Mouse (Mus musculus) right cerebral cortex, postnatal 10 days (tissue): Measurements from ENCODE around the gene Nr1h4.

Source experiments
- DNase-seq, 2 experiments: peaks; one replicate each; pipeline ENCODE4 v3.0.0; 2021; ENCODE audit warnings: low spot score in 2 of 2

Nr1h4 gene

DNA sequence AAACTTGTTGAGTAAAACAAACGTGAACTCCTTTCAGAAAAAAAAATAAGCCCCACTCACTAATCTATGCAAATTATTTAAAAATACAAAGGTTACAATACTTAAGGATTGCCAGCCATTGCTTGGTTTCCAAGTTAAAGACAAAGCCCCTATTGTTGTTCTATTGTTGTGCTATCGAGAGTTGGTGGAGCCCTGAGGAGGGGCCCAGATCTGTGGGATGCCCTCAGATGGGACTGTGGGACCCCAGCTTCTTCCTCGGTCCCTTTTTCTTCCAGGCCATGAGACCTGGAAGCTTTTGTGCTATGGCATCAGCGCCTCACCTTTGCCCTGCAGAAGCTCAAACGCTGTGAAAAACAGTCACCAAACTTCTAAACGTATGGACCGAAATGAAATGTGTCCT is 51.7 kb downstream of the Nr1h4 start:
- DNase-seq = no peak

DNA sequence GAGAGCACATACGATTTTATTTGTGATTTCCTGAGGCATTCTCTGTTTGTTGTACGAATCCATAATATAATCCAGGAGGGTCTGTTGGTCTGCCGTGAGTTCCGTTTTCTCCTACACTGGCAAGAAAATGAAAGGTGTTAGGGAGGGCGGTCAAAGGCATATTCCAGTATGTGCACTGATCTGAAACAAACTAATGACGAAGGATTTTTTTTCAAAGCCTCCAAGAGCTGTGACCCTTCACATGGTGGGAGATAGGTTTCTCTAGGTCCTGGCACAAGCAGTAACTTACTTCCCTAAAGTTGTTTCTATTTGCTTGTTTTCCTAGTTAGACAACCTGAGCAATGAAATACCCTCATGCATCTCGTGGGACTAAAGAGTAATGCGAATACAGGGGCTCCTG is 54.6 kb downstream of the Nr1h4 start:
- DNase-seq = no peak

DNA sequence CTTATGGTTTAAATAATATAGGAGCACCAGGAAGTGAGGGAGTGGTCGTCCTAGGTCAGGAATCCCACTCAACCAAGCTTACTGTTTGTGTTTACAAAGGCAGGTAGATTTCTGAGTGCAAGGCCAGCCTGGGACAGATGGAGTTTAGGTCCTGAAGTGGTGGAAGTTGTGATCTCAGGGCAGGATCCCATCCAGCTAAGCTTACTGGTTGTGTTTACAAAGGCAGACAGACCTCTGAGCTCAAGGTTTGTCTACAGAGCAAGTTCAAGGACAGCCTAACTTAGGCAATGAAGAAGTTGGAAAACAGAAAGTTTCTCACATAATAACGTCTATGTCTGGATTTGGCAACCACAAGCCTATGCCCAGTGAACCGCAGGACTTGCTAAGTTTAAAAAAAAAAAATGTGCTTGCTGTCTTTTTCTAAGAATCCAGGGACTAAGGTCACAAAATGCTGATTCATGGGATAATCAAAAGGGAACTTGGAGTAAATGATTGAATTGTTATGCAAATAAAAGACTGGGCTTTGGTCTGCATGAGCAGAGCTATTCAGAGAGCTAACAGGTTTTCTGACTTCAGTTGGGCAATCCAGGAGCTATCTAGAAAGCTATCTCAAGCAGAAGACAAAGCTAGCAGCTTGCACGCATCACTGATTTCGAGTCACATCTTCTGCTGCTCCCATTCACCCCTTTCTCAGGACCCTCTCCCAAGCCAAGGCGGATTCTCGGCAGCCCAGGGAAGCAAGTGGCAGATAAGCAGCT is 62.6 kb downstream of the Nr1h4 start:
- DNase-seq = no peak

DNA sequence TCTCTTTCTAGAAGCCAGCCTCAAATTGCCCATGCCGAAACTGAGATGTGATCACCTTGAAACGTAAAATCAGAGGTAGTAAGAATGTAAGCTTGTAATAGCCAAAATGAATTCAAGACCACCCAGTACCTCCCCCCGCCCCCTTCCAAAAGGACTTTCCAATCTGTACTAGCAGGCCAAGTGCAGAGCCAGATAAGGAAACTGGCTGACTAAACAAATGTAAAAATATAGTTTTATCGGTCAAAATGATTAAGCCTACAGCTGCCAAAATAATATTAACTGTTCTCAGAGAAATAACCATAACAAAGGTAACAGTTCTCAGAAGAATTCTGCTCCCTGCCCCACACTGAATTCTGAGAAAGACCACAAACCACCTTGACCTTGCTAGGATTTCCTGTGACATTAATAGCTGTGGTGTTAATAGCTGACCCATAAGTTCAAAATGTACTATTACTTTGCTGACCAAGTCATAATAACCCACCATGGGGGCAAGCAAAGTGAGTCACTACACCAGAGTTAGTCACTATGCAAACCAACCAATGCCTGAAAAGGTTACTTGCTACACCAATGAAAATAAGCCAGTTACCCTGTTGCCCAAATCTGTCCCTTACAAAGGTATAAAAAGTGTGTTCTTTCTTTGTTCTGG is 68.5 kb downstream of the Nr1h4 start:
- no peak for DNase-seq

DNA sequence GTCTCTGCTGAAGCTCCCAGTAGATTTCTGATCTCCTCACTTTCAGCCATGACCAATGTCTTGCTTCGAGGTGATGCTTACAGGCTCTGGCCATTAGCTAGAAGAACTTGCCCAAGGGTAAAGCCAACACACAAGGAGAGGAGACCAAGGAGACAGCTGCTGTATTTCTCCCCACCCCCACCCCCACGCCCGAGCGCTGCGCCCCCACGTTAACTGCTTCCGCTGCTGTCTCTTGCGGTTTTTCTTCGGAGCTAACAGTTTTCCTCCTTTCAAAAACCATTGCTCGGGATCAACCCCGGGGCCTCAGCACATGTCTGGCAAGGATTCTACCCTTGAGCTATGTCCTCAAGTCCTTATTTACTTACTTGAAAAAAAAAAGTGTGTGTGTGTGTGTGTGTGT is 70.5 kb downstream of the Nr1h4 start:
- DNase-seq = no peak

DNA sequence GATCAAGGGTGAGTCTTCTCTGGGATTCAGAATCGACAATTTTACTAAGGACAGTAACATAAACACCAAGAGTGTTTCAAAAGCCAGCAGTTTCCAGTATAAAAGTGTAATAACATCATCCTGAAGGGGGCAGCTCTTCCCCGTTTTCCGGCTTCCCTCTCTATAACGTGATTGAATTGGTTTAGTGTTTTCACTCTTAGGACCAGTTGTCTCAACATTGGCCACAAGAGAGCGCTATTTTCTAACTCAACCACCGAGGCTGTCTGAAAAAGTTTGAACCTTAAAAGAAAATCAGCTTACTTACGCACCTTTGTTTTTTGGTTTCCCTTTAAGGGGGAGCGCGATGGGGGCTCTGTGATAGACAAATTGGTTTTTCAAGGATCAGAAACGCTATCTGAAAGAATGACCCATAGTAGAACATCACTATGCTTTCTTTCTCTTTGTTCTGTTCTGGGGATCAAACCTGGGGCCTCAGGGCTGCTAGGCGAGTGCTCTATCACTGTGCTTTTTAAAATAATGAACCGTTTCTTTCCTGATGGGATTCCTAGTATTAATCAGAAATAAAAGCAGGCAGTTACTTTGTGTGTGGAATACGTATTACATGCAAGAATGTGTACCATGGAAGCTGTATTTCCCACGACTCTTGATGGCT is 71.4 kb downstream of the Nr1h4 start:
- peak; percentile 89 to 92 for DNase-seq

DNA sequence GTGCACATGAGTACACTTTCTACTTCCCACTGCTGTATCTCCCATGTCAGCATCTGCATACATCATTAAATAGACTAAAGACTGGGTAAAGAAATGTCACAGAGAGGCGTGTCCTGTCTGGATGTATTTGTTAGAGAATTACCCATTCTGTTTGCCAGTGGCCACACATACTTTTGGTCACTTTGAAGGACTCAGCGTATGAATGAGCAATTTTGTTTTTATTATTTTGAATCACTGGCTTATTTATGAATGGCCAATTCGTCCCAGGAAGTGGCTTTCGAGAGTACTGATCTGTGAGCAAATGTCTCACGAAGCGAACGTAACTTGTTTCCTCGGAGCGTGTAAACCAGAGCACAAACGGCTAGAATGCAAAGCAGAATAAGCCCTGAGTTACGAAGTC is 72.4 kb downstream of the Nr1h4 start:
- no peak for DNase-seq

DNA sequence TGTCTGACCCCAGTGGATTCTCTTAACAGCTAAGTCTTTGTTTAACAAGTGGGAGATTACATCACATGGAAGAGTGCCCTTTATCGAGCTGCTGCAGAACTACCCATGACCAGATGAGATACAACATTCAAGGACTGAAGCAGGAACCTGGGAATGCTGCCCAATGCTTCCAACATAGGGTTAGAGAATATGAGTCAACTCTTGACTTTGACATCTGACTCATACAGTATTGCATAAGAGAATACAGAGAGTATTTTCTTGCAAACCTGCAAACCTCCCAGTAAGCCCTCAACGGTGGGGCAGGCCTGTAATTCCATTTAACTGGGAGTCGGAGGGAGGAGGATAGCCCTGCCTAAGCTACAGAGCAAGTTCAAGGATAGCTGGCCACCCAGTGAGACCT is 74.6 kb downstream of the Nr1h4 start:
- DNase-seq = no peak

DNA sequence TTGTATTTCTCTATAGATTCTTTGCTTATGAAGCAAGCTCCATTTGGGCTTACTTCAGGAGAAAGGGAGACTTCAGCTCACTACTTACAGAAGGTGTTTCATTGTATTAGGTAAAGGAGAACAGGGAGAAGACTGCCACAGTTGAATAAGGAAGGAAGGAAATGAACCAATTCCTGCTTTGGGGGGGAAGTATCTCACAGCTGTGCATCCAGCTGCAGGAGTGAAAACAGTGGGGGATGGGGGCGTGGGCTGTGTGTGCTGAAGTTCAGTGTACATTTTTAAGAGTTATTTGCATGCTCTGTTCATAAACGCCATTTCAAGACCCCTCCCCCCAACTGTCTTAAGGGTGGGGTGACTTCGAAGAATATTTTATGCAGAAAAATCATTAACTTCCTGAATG is 79.6 kb downstream of the Nr1h4 start:
- DNase-seq = no peak

DNA sequence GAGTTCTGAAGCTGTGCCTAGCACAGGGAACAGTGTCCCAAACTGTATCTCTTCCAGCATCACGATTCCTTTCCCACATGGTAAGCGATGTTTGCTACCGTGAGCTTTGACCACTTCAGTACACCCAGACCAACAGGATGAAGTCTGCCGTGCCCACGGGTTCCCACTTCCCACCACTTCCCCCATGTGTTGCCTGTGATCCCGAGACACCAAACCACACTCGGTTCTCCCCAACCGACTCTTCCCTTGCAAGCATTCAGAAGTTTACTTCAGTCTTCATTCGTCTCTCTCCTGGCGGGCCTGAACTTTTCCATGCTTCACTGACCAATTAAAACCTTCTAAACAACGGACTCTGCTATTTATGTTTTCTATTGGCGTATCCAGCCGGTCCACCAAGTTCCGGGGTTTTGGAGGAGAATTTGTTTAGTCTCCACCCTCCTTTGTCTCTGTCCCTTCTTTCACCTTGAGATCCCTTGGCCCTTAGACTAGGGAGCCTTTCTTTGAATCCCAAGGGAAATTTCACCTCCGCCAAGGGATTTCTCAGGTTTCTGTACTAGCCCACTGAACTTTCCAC is 80.2 kb downstream of the Nr1h4 start:
- DNase-seq = no peak

DNA sequence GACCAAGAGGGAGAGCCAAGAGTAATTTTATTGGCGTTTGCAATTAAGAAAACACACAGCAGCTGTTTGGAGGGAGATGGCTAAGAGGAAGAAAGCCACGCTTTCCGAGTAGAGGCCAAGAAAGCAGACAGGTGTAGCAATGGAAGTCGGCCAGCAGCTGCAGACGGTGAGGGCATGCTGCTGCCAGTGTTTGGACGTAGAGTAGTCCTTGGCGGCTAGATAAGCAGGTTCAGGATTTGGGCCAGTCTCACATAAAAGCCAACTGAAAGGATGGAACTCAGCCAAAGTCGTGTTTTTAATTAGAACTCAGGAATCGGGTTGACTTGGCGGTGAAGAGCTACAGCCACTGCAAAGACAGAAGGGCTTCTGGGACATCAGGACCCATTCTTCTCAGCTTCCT is 83.0 kb downstream of the Nr1h4 start:
- peak in 1 of 2 experiments; percentile 39 for DNase-seq

DNA sequence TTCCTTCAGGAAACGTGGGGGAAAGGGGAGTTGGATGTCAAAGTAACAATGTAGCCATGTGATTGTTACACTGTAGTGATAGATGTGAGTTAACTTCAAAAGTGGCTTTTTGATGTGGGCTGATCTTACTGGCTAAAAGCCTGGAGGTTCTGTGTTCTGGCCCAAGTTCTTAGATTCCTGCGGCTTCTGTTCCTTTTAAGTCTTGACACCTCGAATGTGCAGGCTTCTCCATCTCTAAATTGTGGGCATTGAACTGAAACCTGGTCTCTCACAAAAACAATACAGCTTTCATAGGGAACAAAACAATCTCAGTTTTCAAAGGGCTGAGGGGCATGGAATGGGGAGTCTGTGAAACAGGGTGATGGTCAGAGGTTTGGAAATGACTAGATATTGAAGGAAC is 89.0 kb downstream of the Nr1h4 start:
- no peak for DNase-seq

DNA sequence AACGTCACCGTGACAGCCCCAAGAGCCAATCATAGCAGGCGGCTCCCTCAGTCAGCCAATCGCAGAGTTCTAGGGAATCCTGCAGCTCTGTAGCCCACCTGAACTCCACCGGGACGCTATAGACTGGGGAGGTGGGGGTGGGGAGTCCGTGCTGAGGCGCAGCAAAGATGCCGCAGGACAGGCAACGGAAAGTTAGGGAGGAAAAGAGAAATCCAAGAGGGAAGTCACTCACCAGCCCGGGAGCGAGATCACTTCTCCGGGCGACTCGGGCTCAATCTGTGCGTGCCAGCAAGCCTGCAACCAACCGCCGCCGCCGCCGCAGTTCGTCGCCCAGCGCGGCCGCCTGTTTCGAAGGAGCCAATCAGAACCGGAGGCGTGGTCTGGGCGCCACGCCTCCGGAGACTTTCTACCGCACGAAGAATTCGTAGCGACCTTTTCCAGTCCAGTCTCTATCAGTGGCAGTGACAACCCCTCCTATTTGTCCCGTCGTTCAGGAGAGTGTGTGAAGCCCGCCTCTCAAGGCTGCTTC is 89.7 kb downstream of the Nr1h4 start, which contains the start of gene Gas2l3:
Gene Gas2l3, minus strand, starts transcription at position 345 of the 529 bp plus-strand sequence.
- DNase-seq = peak; percentile 90 to 92

DNA sequence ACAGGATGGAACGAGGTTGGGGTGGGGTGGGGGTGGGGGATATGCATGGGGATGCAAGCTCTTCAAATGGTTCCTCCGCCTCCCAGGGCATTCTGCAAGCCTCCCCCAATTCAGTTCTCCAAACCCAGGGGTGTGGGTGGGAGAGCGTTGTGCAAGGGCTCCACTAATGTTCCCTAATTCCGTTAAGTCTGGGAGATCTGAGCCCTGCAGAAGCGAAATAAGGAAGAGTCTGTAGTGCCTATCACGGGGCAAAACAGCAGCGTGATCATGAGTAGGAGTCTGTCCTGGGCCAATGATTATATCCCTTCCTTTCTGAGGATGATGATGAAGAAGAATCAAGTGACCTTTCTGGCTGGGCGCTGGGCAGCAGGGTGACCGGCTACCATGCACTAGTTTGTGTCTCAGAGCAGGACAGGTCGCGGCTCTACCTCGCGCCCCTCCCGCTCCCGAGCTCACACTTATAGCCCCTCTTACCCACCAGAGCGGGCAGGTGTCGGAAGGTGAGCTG is 90.2 kb downstream of the Nr1h4 start:
- no peak for DNase-seq

DNA sequence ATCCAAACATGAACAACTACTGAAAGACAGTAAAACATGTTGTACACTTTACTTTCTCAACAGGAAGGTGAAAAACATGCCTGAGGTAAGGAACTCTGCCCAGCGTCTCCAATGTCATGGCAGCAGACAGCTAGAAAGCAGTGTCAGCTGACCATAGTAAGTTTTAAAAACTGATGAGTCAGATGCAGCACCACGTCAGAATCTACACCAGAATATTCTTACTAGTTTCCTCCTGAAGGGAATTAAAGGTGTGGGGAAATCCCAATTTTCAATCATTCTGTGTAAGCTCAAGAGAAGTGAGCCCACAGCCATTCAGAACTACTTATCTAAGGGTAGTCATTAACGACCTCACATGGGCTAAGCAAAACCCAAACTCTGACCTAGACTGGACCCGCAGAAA is 90.7 kb downstream of the Nr1h4 start:
- DNase-seq = no peak

DNA sequence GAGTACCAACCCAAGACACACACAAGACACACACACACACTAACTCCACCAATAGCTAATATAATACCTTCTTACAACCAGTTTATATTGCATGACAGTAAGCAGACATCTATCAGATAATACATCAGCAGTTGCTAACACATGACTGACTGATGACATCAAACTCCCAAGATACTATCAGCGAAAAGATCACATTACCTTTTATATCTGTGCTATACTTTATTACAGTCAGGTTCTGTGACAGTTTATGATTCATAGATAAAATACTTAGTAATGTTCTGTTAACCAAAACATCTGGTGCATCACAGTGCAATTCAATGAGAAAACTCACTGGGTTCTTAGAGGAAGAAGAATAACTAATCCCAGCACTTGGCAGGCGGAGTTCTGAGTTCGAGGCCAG is 91.4 kb downstream of the Nr1h4 start:
- DNase-seq = no peak

DNA sequence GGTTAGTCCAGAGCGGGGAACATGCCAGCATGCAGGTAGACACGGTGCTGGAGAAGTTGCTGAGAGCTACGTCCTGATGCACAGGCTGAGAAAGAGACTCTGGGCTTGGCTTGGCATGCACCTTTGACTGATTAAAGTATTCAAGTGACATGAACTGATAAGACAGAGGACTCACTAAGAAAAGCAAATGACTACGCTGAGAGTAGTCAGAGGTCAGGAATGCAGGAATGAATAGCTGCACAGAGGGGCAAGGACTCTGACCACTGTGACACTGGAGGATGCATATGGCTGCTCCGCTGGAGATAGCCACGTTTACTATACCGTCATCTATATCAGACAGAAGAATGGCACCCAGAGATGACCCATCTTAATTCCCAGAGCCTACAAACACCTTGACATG is 94.0 kb downstream of the Nr1h4 start:
- no peak for DNase-seq

DNA sequence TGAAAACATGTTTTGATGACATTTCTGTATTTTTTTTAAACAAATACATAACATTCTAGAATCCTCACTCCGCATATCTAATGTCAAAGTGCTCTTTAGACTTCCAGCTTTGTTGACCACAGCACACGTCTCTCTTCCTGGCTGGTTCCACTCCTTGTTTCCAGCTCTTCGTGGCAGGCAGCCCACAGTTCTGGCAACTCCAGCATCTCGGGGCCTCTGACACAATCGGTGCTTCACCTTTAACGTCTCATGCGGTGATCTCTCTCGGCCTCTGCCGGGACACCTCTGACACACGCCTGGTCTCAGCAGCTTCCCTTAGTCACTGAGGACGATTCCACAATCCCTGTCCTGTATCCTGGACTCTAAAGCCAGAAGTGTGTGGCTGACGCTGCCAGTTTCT is 95.4 kb downstream of the Nr1h4 start:
- no peak for DNase-seq

DNA sequence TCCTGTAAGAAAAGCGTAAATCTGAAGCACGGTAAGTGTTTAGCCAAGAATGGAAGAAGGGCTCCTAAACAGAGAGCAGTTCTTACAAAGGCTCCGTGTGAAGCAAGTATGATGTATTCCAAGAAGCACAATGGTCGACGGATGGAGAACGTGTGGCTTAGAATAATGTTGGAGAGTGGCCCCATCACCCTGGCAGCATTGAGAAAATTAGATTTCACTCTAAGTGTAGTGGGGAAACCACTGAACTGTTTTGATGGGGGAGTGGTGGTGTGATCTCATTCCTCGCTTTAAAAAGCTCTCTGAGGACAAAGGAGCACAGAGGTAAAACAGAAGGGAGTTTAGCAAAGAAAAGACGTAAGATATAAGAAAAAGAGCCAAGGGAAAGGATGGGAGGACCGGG is 95.9 kb downstream of the Nr1h4 start:
- no peak for DNase-seq

DNA sequence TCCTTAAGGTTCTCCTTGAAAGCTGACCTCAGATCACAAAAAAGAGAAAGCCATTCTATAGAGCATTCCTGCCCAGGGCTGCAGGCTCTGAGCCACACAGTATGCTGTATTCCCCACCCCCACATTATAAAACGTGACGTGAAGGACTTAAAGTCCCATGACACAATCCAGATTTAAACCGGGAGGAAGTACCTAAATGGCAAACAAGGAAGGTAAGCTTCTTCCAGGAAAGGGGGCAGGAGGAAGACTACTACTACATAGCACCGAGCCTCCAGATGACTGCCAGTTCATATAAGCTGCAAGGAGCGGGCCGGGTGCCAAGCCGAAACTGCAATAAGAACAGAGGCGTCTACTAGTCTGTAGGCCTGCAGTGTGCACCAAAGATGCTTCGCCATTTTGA is 97.5 kb downstream of the Nr1h4 start:
- DNase-seq = peak in 1 of 2 experiments; percentile 45

DNA sequence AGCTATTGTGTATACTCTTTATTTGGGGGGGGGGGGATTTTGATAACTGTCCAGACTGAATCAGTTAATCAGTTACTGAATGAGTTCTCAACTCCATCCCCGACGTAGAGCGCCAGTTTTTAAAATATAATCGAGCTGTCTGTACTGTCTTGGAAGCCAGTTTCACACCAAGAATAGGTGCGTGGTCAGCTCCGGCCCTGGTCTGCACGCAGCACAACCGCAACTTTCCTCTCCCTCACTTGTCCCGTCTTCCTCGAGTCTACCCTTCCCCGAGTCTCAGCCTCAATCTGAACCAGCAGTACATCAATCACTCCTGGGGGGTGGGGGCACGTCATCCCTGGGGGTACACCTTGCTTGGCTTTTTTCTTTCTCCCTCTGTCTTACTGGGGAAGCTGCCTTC is 98.0 kb downstream of the Nr1h4 start:
- DNase-seq = no peak

DNA sequence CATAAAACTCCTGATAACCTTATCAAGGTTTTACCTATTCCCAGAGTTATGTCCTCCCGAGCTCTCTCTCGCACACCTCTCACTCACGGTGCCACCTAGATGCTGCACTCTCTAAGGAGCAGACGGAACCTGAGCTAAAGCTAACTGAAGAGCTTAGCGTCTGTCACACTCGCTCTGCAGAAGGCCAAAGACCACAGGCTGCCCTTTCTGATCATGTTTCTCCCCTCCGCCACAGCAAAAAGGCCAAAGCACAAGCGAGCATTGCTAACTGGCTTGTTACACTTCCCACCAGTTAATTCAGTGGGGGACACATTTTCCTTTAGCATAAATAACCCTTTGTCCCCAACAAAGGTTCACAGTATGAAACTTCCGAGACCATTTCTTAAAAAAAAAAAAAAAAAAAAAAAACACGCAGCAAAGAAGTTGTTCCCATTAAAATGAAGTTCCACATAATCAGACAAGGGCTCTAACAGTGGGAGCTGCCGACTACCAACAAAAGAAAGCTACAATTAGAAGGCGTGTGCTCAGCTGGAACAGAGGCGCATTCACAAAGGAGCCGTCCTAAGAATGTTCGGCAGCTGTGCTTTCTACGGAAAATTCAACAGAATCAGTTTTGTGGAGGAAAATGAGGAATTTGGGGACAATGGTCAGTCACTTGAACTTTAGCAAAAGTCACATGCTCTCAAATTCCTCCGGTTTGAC is 98.7 kb downstream of the Nr1h4 start:
- no peak for DNase-seq
